Mouse (Mus musculus): Measurements from ENCODE around the gene Ddc. TPM values are rescaled to one million over a fixed set of nuclear protein-coding genes. Genes with fewer than 3 reads are reported as not detected.

Ddc gene
- polyA plus RNA-seq, 1 experiment from 2014 or later: 15.4 TPM

DNA sequence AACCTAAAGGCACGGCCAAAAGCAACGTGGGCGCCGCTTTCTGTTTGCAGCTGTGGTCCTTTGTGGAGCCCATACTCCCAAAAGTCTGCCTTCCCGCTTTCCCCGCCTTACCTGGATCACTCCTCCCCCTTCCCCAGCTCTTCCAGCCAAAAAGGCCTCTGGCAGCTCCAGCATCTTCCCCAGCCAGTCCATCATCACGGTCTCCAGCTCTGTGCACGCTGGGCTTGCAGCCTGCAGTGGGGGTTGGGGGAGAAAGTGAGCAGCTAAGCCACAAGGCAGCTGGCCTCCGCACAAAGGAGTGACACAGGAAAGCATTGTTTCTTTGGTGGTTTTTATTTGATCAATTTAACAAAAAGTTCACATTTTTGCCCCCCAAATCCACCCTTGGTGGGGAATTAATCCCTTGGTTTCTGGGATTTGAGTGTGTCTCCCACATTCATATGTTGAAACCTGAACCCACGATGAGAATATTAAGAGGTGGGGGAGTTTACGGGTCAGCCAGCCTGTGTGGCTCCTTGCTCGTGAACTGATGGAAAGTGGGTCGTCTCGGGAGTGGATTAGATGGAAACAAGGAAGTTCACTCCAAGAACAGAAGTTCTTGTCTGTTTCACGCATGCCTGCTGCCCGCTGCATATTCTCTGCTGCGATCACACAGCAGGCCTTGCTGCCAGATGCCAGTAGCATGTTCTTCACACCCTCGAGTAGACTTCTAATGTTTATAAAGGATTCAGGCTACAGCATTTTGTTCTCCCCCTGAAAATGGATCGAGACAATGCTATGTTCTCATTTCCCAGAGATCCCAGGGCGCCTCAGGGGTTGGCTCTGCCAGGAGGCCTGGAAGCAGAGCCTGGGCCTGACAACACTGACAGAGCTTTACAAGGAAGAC is 24.7 kb downstream of the Ddc start:
- Histone ChIP-seq H3K36me3 (no peaks in the 10 kb centered on the region), H3K9ac (peak overlapping the region; percentile 16; the same call in 1 of the 2 replicates), H3K27me3 (no peaks in the 10 kb centered on the region), H3K9me3 (no peaks in the 10 kb centered on the region), H3K4me1 (peaks cover 49% of the 10 kb centered on the region), H3K4me2 (peak overlapping the region; percentile 20; the same call in 1 of the 2 replicates), H3K27ac (peak overlapping the region; percentile 91), H3K4me3 (no peak overlapping the region)
- 33% methylated on average over 20 of the region's 20 CpGs for WGBS
- peak; percentile 82; the same call in 1 of the 2 replicates for ATAC-seq (ENCODE audit: borderline replicate concordance, extremely low read depth, low FRiP score, low TSS enrichment)

- H3K27ac ChIP-seq: peak overlapping the region; percentile 91
- H3K9ac ChIP-seq: no peak overlapping the region
- 56% methylated on average over 3 of the region's 3 CpGs for WGBS
- no peaks in the 10 kb centered on the region for H3K27me3 ChIP-seq
- ATAC-seq (ENCODE audit: borderline replicate concordance, extremely low read depth, low FRiP score, low TSS enrichment): no peak
- no peaks in the 10 kb centered on the region for H3K36me3 ChIP-seq
- H3K4me2 ChIP-seq: no peak overlapping the region
- H3K9me3 ChIP-seq: no peaks in the 10 kb centered on the region
- H3K4me3 ChIP-seq: no peak overlapping the region
- peaks cover 46% of the 10 kb centered on the region for H3K4me1 ChIP-seq
Measured at GRCm38 (mm10) chr11:11872140-11872795, 25.7 kb downstream of the Ddc start.

- Histone ChIP-seq H3K27me3 (no peaks in the 10 kb centered on the region), H3K9me3 (no peaks in the 10 kb centered on the region), H3K4me3 (no peak overlapping the region), H3K4me1 (peaks cover 42% of the 10 kb centered on the region), H3K36me3 (no peaks in the 10 kb centered on the region), H3K4me2 (no peak overlapping the region), H3K27ac (peak overlapping the region; percentile 91), H3K9ac (no peak overlapping the region)
- ATAC-seq (ENCODE audit: borderline replicate concordance, extremely low read depth, low FRiP score, low TSS enrichment): no peak
- WGBS: 28% methylated on average over 5 of the region's 5 CpGs
Measured at GRCm38 (mm10) chr11:11871197-11871813, 26.6 kb downstream of the Ddc start.

GRCm38 (mm10) chr11:11867971-11868481 is 29.9 kb downstream of the Ddc start:
- Histone ChIP-seq H3K36me3 (no peaks in the 10 kb centered on the region), H3K27ac (peak overlapping the region; percentile 67), H3K4me1 (peaks cover 48% of the 10 kb centered on the region), H3K9me3 (no peaks in the 10 kb centered on the region), H3K27me3 (no peaks in the 10 kb centered on the region), H3K9ac (no peak overlapping the region), H3K4me2 (no peak overlapping the region), H3K4me3 (no peak overlapping the region)
- 31% methylated on average over 14 of the region's 14 CpGs for WGBS
- peak; percentile 12; the same call in 1 of the 2 replicates for ATAC-seq (ENCODE audit: borderline replicate concordance, extremely low read depth, low FRiP score, low TSS enrichment)

DNA sequence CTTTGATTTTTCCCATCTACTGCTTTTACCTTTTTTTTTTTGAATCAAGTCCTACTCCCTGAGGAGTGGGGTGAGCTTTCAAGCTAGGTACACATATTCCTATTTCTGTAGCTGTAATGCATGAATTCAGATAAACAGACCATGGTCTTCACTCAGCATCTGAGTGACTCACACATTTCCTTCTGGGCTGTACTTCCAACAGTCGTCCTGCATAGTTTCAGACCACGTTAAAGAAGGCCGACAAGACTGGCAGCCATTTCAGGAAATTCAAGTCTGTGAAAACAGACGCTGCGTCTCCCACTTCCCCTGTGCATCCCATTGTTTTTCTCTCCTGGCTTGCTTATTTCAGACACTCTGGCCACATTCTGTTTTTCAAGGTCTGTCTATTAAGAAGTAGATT is 31.2 kb downstream of the Ddc start:
- Histone ChIP-seq H3K27ac (0 out of 2 replicates have a peak overlapping the region, but pooled peaks have one; percentile 20), H3K9me3 (no peaks in the 10 kb centered on the region), H3K36me3 (no peaks in the 10 kb centered on the region), H3K4me1 (peaks cover 35% of the 10 kb centered on the region), H3K9ac (no peak overlapping the region), H3K27me3 (no peaks in the 10 kb centered on the region), H3K4me2 (no peak overlapping the region), H3K4me3 (no peak overlapping the region)
- ATAC-seq (ENCODE audit: borderline replicate concordance, extremely low read depth, low FRiP score, low TSS enrichment): no peak
- 63% methylated on average over 5 of the region's 5 CpGs for WGBS

DNA sequence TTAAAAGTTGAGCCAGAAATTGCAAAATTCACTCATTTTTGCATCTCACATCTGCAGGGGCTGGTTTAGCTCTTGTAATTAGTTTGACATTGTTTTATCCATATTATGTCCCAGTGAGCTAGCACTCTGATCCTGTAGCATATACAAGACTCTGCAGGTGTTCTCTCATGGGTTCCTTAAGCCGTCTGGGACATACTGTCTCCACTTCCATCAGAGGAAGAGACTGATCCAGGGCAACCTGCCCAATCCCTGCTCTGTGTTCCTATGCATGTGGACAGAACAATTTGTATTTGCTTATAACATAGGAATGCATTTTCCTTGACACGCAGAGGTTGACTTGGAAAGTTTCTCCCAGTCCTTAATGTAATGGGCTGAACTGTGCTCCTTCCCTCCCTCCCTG is 32.8 kb downstream of the Ddc start:
- Histone ChIP-seq H3K4me1 (peaks cover 26% of the 10 kb centered on the region), H3K27me3 (no peaks in the 10 kb centered on the region), H3K4me3 (no peak overlapping the region), H3K27ac (peak overlapping the region; percentile 37), H3K9ac (no peak overlapping the region), H3K36me3 (no peaks in the 10 kb centered on the region), H3K4me2 (no peak overlapping the region), H3K9me3 (no peaks in the 10 kb centered on the region)
- WGBS: 54% methylated on average over 2 of the region's 2 CpGs
- peak; percentile 77; the same call in 1 of the 2 replicates for ATAC-seq (ENCODE audit: borderline replicate concordance, extremely low read depth, low FRiP score, low TSS enrichment)

DNA sequence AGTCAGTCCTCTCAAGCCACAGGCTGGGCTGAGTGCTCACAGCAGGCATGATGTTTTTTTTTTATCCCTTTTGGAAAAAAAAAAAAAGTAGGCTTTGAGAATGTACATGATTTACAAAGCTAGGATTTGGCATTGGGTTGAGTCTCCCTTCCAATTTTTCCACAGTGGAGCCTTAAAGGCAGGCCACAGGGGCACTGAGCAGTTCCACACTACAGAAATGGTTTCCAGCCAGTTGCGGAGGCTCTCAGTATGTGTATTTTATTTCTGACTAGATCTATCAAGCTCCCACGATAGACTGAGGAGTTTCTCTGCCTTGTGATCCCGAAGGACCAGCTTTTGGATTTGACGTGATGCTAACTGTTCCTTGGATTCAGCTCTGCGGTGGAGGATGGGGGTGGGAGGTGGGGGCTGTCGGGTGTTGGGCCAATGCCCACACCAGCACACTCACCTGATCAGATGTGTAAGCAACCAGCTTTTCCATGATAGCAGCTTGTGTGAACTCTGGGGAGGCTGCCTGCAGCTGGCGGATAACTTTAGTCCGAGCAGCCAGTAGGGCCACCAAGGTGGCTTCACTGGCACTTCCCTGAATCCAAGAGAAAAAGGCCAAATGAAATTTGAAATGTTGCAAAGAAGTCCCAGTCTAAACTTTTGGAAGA is 33.4 kb downstream of the Ddc start:
- ATAC-seq (ENCODE audit: borderline replicate concordance, extremely low read depth, low FRiP score, low TSS enrichment): peak; percentile 72
- H3K27ac ChIP-seq: peak overlapping the region; percentile 37

DNA sequence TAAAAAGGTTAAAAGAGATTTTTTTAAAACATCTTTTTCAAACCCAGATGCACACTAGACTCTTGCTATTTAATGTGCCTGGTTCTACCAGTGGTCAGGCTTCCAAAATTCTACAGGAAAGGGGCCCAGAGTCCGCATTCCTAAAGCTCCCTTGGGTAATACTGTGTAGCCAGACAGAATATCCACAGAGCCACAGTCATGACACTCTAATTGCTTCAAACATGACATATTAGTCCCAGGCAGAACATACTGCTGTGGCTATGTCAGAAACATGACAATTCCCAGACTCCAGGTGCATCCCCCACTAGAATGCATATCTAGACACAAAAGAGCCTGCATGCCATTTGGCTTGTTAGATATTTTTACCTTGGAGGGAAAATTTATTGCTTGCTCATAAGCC is 35.4 kb downstream of the Ddc start:
- Histone ChIP-seq H3K9me3 (no peaks in the 10 kb centered on the region), H3K4me3 (no peak overlapping the region), H3K27ac (0 out of 2 replicates have a peak overlapping the region, but pooled peaks have one; percentile 1), H3K36me3 (no peaks in the 10 kb centered on the region), H3K9ac (no peak overlapping the region), H3K4me2 (no peak overlapping the region), H3K27me3 (no peaks in the 10 kb centered on the region), H3K4me1 (peaks cover 19% of the 10 kb centered on the region; the same call in 1 of the 2 replicates)
- WGBS: 76% methylated on average over 1 of the region's 1 CpGs
- ATAC-seq (ENCODE audit: borderline replicate concordance, extremely low read depth, low FRiP score, low TSS enrichment): no peak

More for the DNA sequence above, 33.4 kb downstream of the Ddc start:
- H3K4me3 ChIP-seq: no peak overlapping the region
- peaks cover 26% of the 10 kb centered on the region for H3K4me1 ChIP-seq
- H3K36me3 ChIP-seq: no peaks in the 10 kb centered on the region
- no peak overlapping the region for H3K4me2 ChIP-seq
- H3K9ac ChIP-seq: no peak overlapping the region
- no peaks in the 10 kb centered on the region for H3K27me3 ChIP-seq
- no peaks in the 10 kb centered on the region for H3K9me3 ChIP-seq
- 65% methylated on average over 8 of the region's 8 CpGs for WGBS

DNA sequence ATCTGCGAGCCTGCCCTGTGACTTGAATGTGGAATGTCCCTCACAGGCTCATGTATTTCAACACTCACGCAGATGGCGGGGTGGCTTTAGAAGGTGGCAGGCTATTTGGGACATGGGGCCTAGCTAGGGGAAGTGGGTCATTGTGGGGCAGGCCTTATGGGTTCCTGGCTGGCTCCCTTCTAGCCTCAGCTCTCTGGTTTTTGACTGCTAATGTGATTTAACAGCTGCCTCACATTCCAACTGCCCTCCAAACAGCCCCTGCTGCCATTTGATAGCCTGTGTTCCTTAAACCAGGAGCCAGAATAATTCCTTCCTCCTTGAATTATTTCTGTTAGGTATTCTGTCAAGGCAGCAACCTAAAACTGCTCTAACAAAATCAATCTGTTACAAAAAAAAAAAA is 41.0 kb downstream of the Ddc start:
- Histone ChIP-seq H3K27me3 (no peaks in the 10 kb centered on the region), H3K4me3 (no peak overlapping the region), H3K4me2 (no peak overlapping the region), H3K9ac (no peak overlapping the region), H3K4me1 (peaks cover 26% of the 10 kb centered on the region), H3K36me3 (no peaks in the 10 kb centered on the region), H3K9me3 (no peaks in the 10 kb centered on the region), H3K27ac (no peak overlapping the region)
- 95% methylated on average over 3 of the region's 3 CpGs for WGBS
- no peak for ATAC-seq (ENCODE audit: borderline replicate concordance, extremely low read depth, low FRiP score, low TSS enrichment)

DNA sequence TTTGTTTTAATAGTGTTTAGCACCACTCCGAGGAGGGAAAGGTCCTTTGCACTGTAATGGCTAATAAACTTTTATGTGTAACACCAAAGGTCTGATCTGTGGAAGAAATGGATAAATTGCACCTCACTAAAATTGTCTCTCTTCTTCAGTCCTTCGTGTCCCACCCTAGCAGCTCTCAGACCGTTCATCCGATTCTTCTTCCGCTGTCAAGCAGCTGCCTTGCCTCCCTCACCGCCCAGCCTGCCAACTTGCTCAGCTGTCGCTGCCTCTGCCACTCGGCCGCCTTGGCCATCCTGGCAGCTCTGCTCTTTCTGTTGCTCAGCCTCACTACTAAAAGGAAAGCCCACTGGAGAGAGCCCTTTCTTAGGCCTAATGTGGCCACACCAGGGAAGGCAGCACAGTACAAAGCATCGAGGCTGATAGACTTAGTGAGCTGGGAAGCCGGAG is 42.2 kb downstream of the Ddc start:
- Histone ChIP-seq H3K27me3 (no peaks in the 10 kb centered on the region), H3K9ac (no peak overlapping the region), H3K9me3 (no peaks in the 10 kb centered on the region), H3K4me2 (no peak overlapping the region), H3K4me1 (peaks cover 36% of the 10 kb centered on the region), H3K4me3 (no peak overlapping the region), H3K36me3 (no peaks in the 10 kb centered on the region), H3K27ac (peak overlapping the region; percentile 77)
- no peak for ATAC-seq (ENCODE audit: borderline replicate concordance, extremely low read depth, low FRiP score, low TSS enrichment)
- WGBS: 64% methylated on average over 11 of the region's 11 CpGs

- Histone ChIP-seq H3K9ac (no peak overlapping the region), H3K27ac (peak overlapping the region; percentile 77), H3K4me1 (peaks cover 41% of the 10 kb centered on the region), H3K36me3 (no peaks in the 10 kb centered on the region), H3K27me3 (no peaks in the 10 kb centered on the region), H3K9me3 (no peaks in the 10 kb centered on the region), H3K4me2 (no peak overlapping the region), H3K4me3 (no peak overlapping the region)
- ATAC-seq (ENCODE audit: borderline replicate concordance, extremely low read depth, low FRiP score, low TSS enrichment): no peak
- WGBS: 36% methylated on average over 6 of the region's 6 CpGs
Measured at GRCm38 (mm10) chr11:11855061-11855672, 42.8 kb downstream of the Ddc start.

All from lung, embryonic 15.5 days (tissue).